Mouse (Mus musculus): ENCODE data around the gene Rps4x. TPM values are rescaled to one million over a fixed set of nuclear protein-coding genes. Genes with fewer than 3 reads are reported as not detected.

Rps4x gene
- polyA plus RNA-seq, 1 experiment from 2014 or later: 1,051 TPM

- Histone ChIP-seq H3K4me1 (ENCODE audit: control insufficient read depth, insufficient read depth, low read length) (no peaks in the 10 kb centered on the region), H3K4me2 (replicated peaks; ENCODE audit: low read depth, low read length) (peak overlapping the region; percentile 33), H3K9ac (replicated peaks; ENCODE audit: low read depth, low read length) (no peak overlapping the region), H3K36me3 (ENCODE audit: control insufficient read depth, insufficient read depth, low read length) (no peaks in the 10 kb centered on the region), H3K9me3 (ENCODE audit: control insufficient read depth, low read depth, low read length) (no peaks in the 10 kb centered on the region), H3K4me3 (ENCODE audit: low read depth, low read length) (peak overlapping the region; percentile 25), H3K27me3 (ENCODE audit: control insufficient read depth, insufficient read depth, low read length) (no peaks in the 10 kb centered on the region), H3K27ac (ENCODE audit: low read length) (peak overlapping the region; percentile 61; the same call in 1 of the 2 replicates)
- no peak for ATAC-seq (ENCODE audit: insufficient number of reproducible peaks, insufficient read depth, low FRiP score, low read depth)
- WGBS: 47% methylated on average over 5 of the region's 5 CpGs
Observed at GRCm38 (mm10) chrX:102157423-102157791, 31.8 kb downstream of the Rps4x start.

- Histone ChIP-seq H3K9me3 (ENCODE audit: control insufficient read depth, low read depth, low read length) (no peaks in the 10 kb centered on the region), H3K9ac (replicated peaks; ENCODE audit: low read depth, low read length) (peak within 1 kb of the TSS; percentile 53), H3K4me2 (replicated peaks; ENCODE audit: low read depth, low read length) (peak within 1 kb of the TSS; percentile 33), H3K36me3 (ENCODE audit: control insufficient read depth, insufficient read depth, low read length) (no peaks in the 10 kb centered on the region), H3K4me3 (ENCODE audit: low read depth, low read length) (peak within 1 kb of the TSS; percentile 45), H3K27me3 (ENCODE audit: control insufficient read depth, insufficient read depth, low read length) (no peaks in the 10 kb centered on the region), H3K27ac (ENCODE audit: low read length) (peak within 1 kb of the TSS; percentile 61; the same call in 1 of the 2 replicates), H3K4me1 (ENCODE audit: control insufficient read depth, insufficient read depth, low read length) (no peaks in the 10 kb centered on the region)
- WGBS: 15% methylated on average over 34 of the region's 42 CpGs
- ATAC-seq (ENCODE audit: insufficient number of reproducible peaks, insufficient read depth, low FRiP score, low read depth): peak; percentile 99
Observed at GRCm38 (mm10) chrX:102156618-102157422, 32.4 kb downstream of the Rps4x start, which contains the start of gene Ercc6l. Ercc6l (minus strand) TSS chrX:102157091.

- H3K4me2 ChIP-seq (replicated peaks; ENCODE audit: low read depth, low read length): no peak overlapping the region
- no peaks in the 10 kb centered on the region for H3K27me3 ChIP-seq (ENCODE audit: control insufficient read depth, insufficient read depth, low read length)
- H3K9ac ChIP-seq (replicated peaks; ENCODE audit: low read depth, low read length): no peak overlapping the region
- H3K27ac ChIP-seq (ENCODE audit: low read length): no peak overlapping the region
- H3K4me1 ChIP-seq (ENCODE audit: control insufficient read depth, insufficient read depth, low read length): no peaks in the 10 kb centered on the region
- ATAC-seq (ENCODE audit: insufficient number of reproducible peaks, insufficient read depth, low FRiP score, low read depth): no peak
- H3K36me3 ChIP-seq (ENCODE audit: control insufficient read depth, insufficient read depth, low read length): no peaks in the 10 kb centered on the region; the same call in none of the 2 replicates
- no peaks in the 10 kb centered on the region for H3K9me3 ChIP-seq (ENCODE audit: control insufficient read depth, low read depth, low read length)
- no peak overlapping the region for H3K4me3 ChIP-seq (ENCODE audit: low read depth, low read length)
- 79% methylated on average over 1 of the region's 1 CpGs for WGBS
Observed at GRCm38 (mm10) chrX:102141157-102141556, 48.0 kb downstream of the Rps4x start.

Other genes with a start within 250 kb of the Rps4x start
- 1.6 and 2.9 TPM in 2 replicates for gene Rtl5, start 118.1 kb downstream of the Rps4x start, polyA plus RNA-seq (2014; fragmentation: Nextera tagmentation; extraction: Ambion mirVana)
- 74.4 and 86.4 TPM in 2 replicates for gene Pin4, start 69.9 kb downstream of the Rps4x start, polyA plus RNA-seq (2014; fragmentation: Nextera tagmentation; extraction: Ambion mirVana)
- gene Ercc6l, start 32.3 kb downstream of the Rps4x start, polyA plus RNA-seq (2014; fragmentation: Nextera tagmentation; extraction: Ambion mirVana): 12.5 and 14.5 TPM in 2 replicates
- 3.8 and 5.1 TPM in 2 replicates for gene Cited1, start 62.8 kb upstream of the Rps4x start, polyA plus RNA-seq (2014; fragmentation: Nextera tagmentation; extraction: Ambion mirVana)

Measured in stomach, embryonic 14.5 days (tissue).